Comparison of ENCODE assay signal across 8 mouse cellular contexts in genomic region chr12:52835914-52836546, GRCm38 (mm10).
A peak's percentile ranks its signal among the peaks of the same experiment; 100 is the strongest.
DNase-seq lines count a peak whose midpoint lies in the region; ATAC-seq and TF ChIP-seq lines count a peak whose summit lies in the region.

No protein-coding gene starts in this region.

- no peaks in the 10 kb centered on the region for H3K36me3 ChIP-seq in kidney, embryonic 14.5 days (ENCODE audit: control insufficient read depth, insufficient read depth, low read length)
- H3K36me3 ChIP-seq in embryonic facial prominence, embryonic 10.5 days (replicated peaks): no peaks in the 10 kb centered on the region
- no peaks in the 10 kb centered on the region for H3K36me3 ChIP-seq in heart, embryonic 14.5 days (ENCODE audit: control insufficient read depth, insufficient read depth, low read length)
- no peaks in the 10 kb centered on the region for H3K36me3 ChIP-seq in limb, embryonic 14.5 days (ENCODE audit: control insufficient read depth, insufficient read depth, low read length)

- no peak overlapping the region for H3K4me2 ChIP-seq in kidney, embryonic 14.5 days (replicated peaks; ENCODE audit: low read depth, low read length)
- H3K4me2 ChIP-seq in heart, embryonic 14.5 days (ENCODE audit: low read length): peak overlapping the region; percentile 34
- peak overlapping the region; percentile 29 for H3K4me2 ChIP-seq in limb, embryonic 14.5 days (replicated peaks; ENCODE audit: low read depth, low read length, severe bottlenecking)

- H3K4me1 ChIP-seq in kidney, embryonic 14.5 days (ENCODE audit: control insufficient read depth, insufficient read depth, low read length): peaks cover 10% of the 10 kb centered on the region; the same call in 1 of the 2 replicates
- peaks cover 37% of the 10 kb centered on the region for H3K4me1 ChIP-seq in embryonic facial prominence, embryonic 10.5 days
- peaks cover 19 to 26% of the 10 kb centered on the region in 2 experiments for H3K4me1 ChIP-seq in heart, embryonic 14.5 days (ENCODE audit: control insufficient read depth in 2 of 2, insufficient read depth in 2 of 2, low read length in 2 of 2)
- peaks cover 22% of the 10 kb centered on the region for H3K4me1 ChIP-seq in limb, embryonic 14.5 days (ENCODE audit: control insufficient read depth, insufficient read depth, low read length)

- no peak for ATAC-seq in kidney, embryonic 14.5 days (ENCODE audit: low FRiP score, low TSS enrichment)
- ATAC-seq in heart, embryonic 14.5 days (ENCODE audit: insufficient number of reproducible peaks, insufficient read depth, low FRiP score, low read depth): no peak
- peak; percentile 60; the same call in 1 of the 2 replicates for ATAC-seq in limb, embryonic 14.5 days (ENCODE audit: low FRiP score, low read depth)

- H3K27ac ChIP-seq in kidney, embryonic 14.5 days (ENCODE audit: low read depth, low read length): peak overlapping the region; percentile 2; the same call in 1 of the 2 replicates
- H3K27ac ChIP-seq in embryonic facial prominence, embryonic 10.5 days (replicated peaks): peak overlapping the region; percentile 87
- H3K27ac ChIP-seq in heart, embryonic 14.5 days (replicated peaks in 1 of 2; ENCODE audit: control insufficient read depth in 1 of 2, insufficient read depth in 1 of 2, low read depth in 2 of 2, low read length in 2 of 2): peak overlapping the region; percentile 67 to 85
- peak overlapping the region; percentile 68 for H3K27ac ChIP-seq in limb, embryonic 14.5 days (replicated peaks; ENCODE audit: low read depth, low read length)

- WGBS in kidney, embryonic 14.5 days: 66% methylated on average over 12 of the region's 12 CpGs
- 62% methylated on average over 12 of the region's 12 CpGs for WGBS in embryonic facial prominence, embryonic 10.5 days
- 61% methylated on average over 12 of the region's 12 CpGs for WGBS in heart, embryonic 14.5 days
- 43% methylated on average over 12 of the region's 12 CpGs for WGBS in limb, embryonic 14.5 days

- no peak for TF ChIP-seq POLR2A in limb, embryonic 14.5 days (IDR thresholded peaks at IDR 0.05; ENCODE audit: borderline replicate concordance, extremely low read depth, insufficient read depth, insufficient read length)

- no peak overlapping the region for H3K4me3 ChIP-seq in kidney, embryonic 14.5 days (ENCODE audit: low read length)
- no peak overlapping the region for H3K4me3 ChIP-seq in embryonic facial prominence, embryonic 10.5 days
- no peak overlapping the region for H3K4me3 ChIP-seq in heart, embryonic 14.5 days (ENCODE audit: control insufficient read depth in 1 of 2, insufficient read depth in 1 of 2, low read depth in 1 of 2, low read length in 2 of 2)
- H3K4me3 ChIP-seq in limb, embryonic 14.5 days (replicated peaks; ENCODE audit: low read length): no peak overlapping the region

- H3K9ac ChIP-seq in kidney, embryonic 14.5 days (ENCODE audit: low read depth, low read length): no peak overlapping the region
- H3K9ac ChIP-seq in heart, embryonic 14.5 days (ENCODE audit: low read length): 0 out of 2 replicates have a peak overlapping the region, but pooled peaks have one; percentile 2
- H3K9ac ChIP-seq in limb, embryonic 14.5 days (ENCODE audit: low read depth, low read length, severe bottlenecking): no peak overlapping the region

- H3K9me3 ChIP-seq in kidney, embryonic 14.5 days (ENCODE audit: control insufficient read depth, low read length): no peaks in the 10 kb centered on the region
- no peaks in the 10 kb centered on the region for H3K9me3 ChIP-seq in embryonic facial prominence, embryonic 10.5 days
- no peaks in the 10 kb centered on the region for H3K9me3 ChIP-seq in heart, embryonic 14.5 days (ENCODE audit: control insufficient read depth, low read length)
- no peaks in the 10 kb centered on the region for H3K9me3 ChIP-seq in limb, embryonic 14.5 days (ENCODE audit: control insufficient read depth, low read length)

- no peaks in the 10 kb centered on the region for H3K27me3 ChIP-seq in kidney, embryonic 14.5 days (ENCODE audit: control insufficient read depth, insufficient read depth, low read length)
- no peaks in the 10 kb centered on the region for H3K27me3 ChIP-seq in embryonic facial prominence, embryonic 10.5 days (replicated peaks; ENCODE audit: low read depth, poor library complexity, severe bottlenecking)
- no peaks in the 10 kb centered on the region for H3K27me3 ChIP-seq in heart, embryonic 14.5 days (ENCODE audit: control insufficient read depth, insufficient read depth, low read length)
- no peaks in the 10 kb centered on the region for H3K27me3 ChIP-seq in limb, embryonic 14.5 days (ENCODE audit: control insufficient read depth, insufficient read depth, low read length)

- DNase-seq in kidney, adult 18-20 months: no peak
- peak; percentile 30 for DNase-seq in embryonic facial prominence, embryonic 10.5 days (ENCODE audit: low spot score)
- peak; percentile 60 for DNase-seq in limb, embryonic 14.5 days (ENCODE audit: low spot score)
- DNase-seq in layer of hippocampus, postnatal 10 days (ENCODE audit: low spot score in 2 of 2): no peak
- DNase-seq in frontal cortex, postnatal 10 days (ENCODE audit: low spot score in 2 of 2): no peak
- no peak for DNase-seq in testis, postnatal 10 days (ENCODE audit: low spot score)

Comparison
In these comparisons a context has a peak if more than half of its experiments do, and no peak if none do; other contexts are left out.
1. H3K27ac ChIP-seq: peak in every context shown above with its lines; median percentile 87 in embryonic facial prominence, embryonic 10.5 days; 76 in heart, embryonic 14.5 days; 68 in limb, embryonic 14.5 days; 2 in kidney, embryonic 14.5 days.
2. DNase-seq: peak in embryonic facial prominence, embryonic 10.5 days (single experiment) and limb, embryonic 14.5 days (single experiment); none in kidney, adult 18-20 months (single experiment), layer of hippocampus, postnatal 10 days (0 of 2), frontal cortex, postnatal 10 days (0 of 2) and testis, postnatal 10 days (single experiment).